Mouse (Mus musculus): ENCODE measurements at regions not wholly inside any gene's neighbourhood (a gene's known extent, or its start where the extent isn't known, plus 50 kb on each side); places are given as distances from the start of the nearest gene placed in this dataset.

- TF ChIP-seq CTCF (IDR thresholded peaks at IDR 0.05; ENCODE audit: low read depth) (no peak), EP300 (IDR thresholded peaks at IDR 0.05; ENCODE audit: low read depth) (no peak)
These were observed 102.6 kb upstream of the Supt20 start for GRCm38 (mm10) chr3:54589976-54590375.
